Mouse (Mus musculus) erythroblast, embryonic 14.5 days (primary cell): ENCODE measurements around the gene Akr1b3. TPM values are rescaled to one million over a fixed set of nuclear protein-coding genes. Genes with fewer than 3 reads are reported as not detected.

ENCODE experiments used
- H3K27me3 ChIP-seq: 2 replicates; pipeline ENCODE4 v1.6.1; 2012; ENCODE audit warnings: inconsistent platforms; ENCODE audit not compliant: control insufficient read depth
- H3K36me3 ChIP-seq: 2 replicates; pipeline ENCODE4 v1.6.1; 2012; ENCODE audit warnings: mild to moderate bottlenecking, inconsistent platforms; ENCODE audit not compliant: control insufficient read depth
- H3K4me1 ChIP-seq: 2 replicates; pipeline ENCODE4 v1.6.1; 2012; ENCODE audit warnings: inconsistent platforms; ENCODE audit not compliant: control insufficient read depth
- H3K4me3 ChIP-seq: replicated peaks from 2 replicates; pipeline ENCODE3; 2012; ENCODE audit warnings: moderate library complexity, mild to moderate bottlenecking, inconsistent platforms
- H3K9me3 ChIP-seq: 2 replicates; pipeline ENCODE4 v1.6.1; 2012; ENCODE audit warnings: low read length, inconsistent platforms, mixed read lengths; ENCODE audit not compliant: control insufficient read depth
- GATA1 ChIP-seq: IDR thresholded peaks from 2 replicates; pipeline ENCODE4 v1.6.1; 2012; ENCODE audit warnings: low read length, inconsistent platforms, mixed read lengths
- TAL1 ChIP-seq: IDR thresholded peaks from 3 replicates; pipeline ENCODE4 v1.6.1; 2012; ENCODE audit warnings: low read length, inconsistent platforms, mixed read lengths
- polyA plus RNA-seq: library from polyadenylated mRNA; stranded (reverse); fragments of >175 nt; gene quantifications from 2 replicates; pipeline ENCODE4 v1.2.3, GENCODE M21; 2012

The Akr1b3 gene
- polyA plus RNA-seq, 1 experiment: 0.54 TPM

DNA sequence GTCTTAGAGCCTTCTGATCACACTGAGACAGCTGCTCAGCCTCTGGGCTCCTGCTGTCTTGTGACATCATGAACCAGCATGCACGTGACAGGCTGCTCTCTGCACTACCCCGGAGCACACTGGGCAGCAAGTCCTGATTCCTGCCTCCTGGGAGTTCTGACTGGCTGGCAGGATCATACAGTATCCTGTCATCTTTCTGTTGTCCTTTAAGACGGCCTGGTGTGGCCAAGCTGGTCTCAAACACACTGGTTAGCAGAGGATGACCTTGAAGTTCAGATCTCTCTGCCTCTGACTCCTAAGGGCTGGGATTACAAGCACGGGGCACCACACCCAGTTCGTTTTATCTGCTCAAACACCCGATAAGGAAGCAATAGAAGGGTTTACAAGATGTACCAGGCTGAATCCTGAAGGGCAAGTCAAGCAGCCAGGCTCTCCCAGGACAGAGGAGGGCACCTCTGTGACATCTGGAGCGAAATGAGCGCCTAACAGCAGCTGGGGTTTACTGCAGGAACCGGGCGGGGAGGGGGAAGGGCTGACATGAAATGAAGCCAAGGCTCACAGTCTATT lies 12.5 kb downstream of the Akr1b3 start:
- TF ChIP-seq TAL1 (no peak), GATA1 (no peak)
- H3K9me3 ChIP-seq: no peaks in the 10 kb centered on the region; the same call in 1 of the 2 replicates
- H3K4me3 ChIP-seq: no peak overlapping the region
- peaks cover 8% of the 10 kb centered on the region for H3K36me3 ChIP-seq
- no peaks in the 10 kb centered on the region; the same call in 1 of the 2 replicates for H3K4me1 ChIP-seq
- H3K27me3 ChIP-seq: no peaks in the 10 kb centered on the region

DNA sequence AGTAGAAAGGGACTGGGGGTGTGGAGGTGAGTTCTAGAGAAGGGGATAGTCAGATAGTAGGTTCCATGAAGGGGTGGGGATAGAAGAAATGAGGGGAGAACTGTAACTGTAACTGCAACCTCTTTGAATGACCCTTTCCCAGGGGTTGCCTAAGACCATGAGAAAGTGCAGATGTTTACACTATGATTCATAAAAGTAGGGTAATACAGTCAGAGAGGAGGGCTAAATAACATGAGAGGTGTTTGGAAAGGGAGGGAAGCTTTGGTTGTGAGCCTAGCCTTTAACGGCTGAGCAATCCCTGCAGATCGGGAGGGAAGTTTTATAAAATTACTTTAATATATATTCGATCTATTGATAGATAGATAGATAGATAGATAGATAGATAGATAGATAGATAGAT lies 20.2 kb downstream of the Akr1b3 start:
- Histone ChIP-seq H3K4me1 (no peaks in the 10 kb centered on the region), H3K9me3 (no peaks in the 10 kb centered on the region; the same call in 1 of the 2 replicates), H3K36me3 (no peaks in the 10 kb centered on the region), H3K4me3 (no peak overlapping the region), H3K27me3 (no peaks in the 10 kb centered on the region)
- no peak for TF ChIP-seq GATA1
- no peak for TF ChIP-seq TAL1

DNA sequence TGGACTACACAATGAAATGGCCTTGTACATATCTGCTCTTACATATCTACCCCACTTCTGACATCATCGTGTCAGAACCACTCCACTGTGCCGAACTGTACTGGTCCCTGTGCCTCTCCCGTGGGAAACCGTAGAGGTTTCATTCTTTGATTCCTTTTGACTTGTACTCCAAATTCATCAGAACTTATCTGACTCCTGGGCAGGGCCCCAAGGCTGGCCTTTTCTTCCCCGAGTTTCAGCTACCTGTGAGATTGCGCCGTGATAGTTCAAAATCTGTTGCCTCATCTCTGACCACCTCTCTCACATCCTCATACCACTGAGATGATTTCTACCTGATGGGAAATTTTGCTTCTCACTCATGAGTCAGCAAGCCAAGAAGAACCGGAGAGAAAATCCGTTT lies 21.8 kb downstream of the Akr1b3 start:
- no peaks in the 10 kb centered on the region for H3K27me3 ChIP-seq
- no peak for TF ChIP-seq GATA1
- TF ChIP-seq TAL1: no peak
- H3K4me1 ChIP-seq: no peaks in the 10 kb centered on the region
- no peaks in the 10 kb centered on the region for H3K36me3 ChIP-seq
- H3K4me3 ChIP-seq: no peak overlapping the region
- no peaks in the 10 kb centered on the region for H3K9me3 ChIP-seq

DNA sequence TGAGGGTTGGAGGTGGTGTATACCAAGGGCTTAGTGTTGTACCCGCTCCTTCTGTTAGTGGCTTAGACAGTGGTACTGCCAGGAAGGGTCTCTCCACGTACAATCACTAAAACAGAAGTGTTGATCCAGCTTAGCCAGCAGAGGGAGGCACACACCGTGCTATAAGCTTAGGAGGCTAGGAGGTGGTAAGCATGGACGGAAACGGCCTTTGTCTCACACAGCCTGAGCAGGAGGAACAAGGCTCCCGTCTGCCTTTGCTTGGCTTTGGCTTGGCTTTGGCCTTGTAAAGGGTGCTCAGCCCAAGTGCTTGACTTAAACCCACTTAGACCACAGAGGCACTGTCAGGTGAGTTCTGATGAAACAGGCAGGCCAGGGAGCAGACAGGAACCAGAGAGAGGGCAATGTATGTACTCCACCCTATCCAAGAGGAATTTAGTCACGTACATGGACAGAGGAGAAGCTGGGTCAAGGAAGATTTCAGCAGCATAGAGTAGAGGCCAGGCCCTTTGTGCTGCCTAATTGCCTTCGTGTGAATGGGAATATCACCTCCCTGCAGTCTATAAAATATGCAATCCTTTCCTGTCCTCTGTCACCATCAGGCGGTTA lies 24.3 kb downstream of the Akr1b3 start:
- no peaks in the 10 kb centered on the region for H3K9me3 ChIP-seq
- H3K4me3 ChIP-seq: no peak overlapping the region
- H3K36me3 ChIP-seq: no peaks in the 10 kb centered on the region
- TF ChIP-seq GATA1: no peak
- TF ChIP-seq TAL1: no peak
- no peaks in the 10 kb centered on the region for H3K27me3 ChIP-seq
- no peaks in the 10 kb centered on the region for H3K4me1 ChIP-seq

DNA sequence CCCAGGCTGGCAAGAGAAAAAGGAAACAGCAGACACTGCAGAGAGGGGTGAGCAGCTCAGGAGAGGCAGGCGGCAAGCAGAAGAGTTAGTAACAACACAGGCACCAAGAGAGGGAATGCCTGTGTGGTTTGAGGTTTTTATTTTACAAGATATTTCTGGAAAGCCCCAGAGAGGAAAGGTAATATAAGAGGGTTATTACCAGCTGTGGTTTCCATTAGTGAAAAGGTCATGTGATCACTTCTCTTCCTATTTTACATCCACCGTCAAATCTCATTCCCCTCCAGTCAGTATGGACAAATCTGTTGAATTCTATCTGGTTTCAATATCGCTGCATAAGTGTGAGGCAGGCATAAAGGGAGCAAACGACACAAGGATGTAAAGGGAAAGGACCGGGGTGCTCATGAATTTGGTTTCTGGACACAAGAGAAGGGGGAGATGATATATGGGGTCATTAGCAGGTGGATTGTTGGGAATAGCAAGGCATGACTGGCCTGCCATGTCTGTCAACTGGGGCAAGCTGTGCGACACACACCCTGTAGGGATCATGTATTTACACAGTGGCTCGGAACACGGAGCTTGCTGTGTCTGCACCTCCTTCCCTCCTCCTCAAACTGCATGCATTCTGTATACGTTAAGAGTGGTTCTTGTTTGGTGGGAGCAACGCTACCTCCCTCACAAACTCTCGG lies 24.9 kb downstream of the Akr1b3 start:
- H3K4me3 ChIP-seq: no peak overlapping the region
- H3K4me1 ChIP-seq: no peaks in the 10 kb centered on the region
- no peak for TF ChIP-seq TAL1
- no peak for TF ChIP-seq GATA1
- no peaks in the 10 kb centered on the region for H3K36me3 ChIP-seq
- no peaks in the 10 kb centered on the region for H3K27me3 ChIP-seq
- H3K9me3 ChIP-seq: no peaks in the 10 kb centered on the region

DNA sequence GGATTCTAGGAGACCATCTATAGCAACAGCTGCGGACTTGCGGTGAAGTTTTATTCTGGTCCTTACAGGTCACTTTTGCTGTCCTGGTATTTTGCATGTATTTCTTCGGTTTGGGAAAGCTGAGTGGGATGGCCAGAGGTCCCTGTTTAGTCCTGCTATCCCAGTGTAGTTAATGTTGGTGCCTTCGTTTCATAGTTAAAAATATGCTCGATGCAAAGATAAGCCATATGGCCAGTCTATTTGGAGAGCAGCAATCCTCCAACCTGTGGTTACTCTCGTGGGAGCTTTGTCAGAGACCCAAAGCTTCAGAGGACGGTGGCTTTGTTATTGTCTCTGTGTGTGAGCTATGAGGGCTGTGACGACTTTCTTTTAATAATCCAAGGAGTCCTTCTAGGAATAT lies 26.6 kb downstream of the Akr1b3 start:
- H3K9me3 ChIP-seq: no peaks in the 10 kb centered on the region
- no peaks in the 10 kb centered on the region for H3K4me1 ChIP-seq
- TF ChIP-seq TAL1: no peak
- TF ChIP-seq GATA1: no peak
- no peak overlapping the region for H3K4me3 ChIP-seq
- no peaks in the 10 kb centered on the region for H3K27me3 ChIP-seq
- H3K36me3 ChIP-seq: no peaks in the 10 kb centered on the region

DNA sequence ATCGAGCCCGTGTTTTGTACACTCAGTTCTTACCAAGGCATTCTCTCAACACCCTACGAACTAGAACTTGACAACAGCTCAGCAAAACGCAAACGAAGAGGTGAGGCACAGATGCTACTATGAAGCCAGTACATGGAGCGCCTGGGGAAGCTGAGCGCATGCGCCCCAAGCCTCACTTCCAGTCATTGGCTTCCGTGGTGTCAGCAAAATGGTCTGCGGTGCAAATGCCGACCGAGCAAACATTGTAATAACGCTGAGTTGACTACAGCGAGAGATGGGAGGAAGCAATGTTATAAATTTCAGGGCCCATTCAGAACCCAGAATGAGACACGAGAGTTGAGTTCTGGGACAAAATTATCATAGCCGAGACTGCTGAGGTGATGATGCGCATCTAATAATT lies 27.2 kb downstream of the Akr1b3 start:
- Histone ChIP-seq H3K9me3 (no peaks in the 10 kb centered on the region), H3K4me1 (no peaks in the 10 kb centered on the region), H3K4me3 (no peak overlapping the region), H3K27me3 (no peaks in the 10 kb centered on the region), H3K36me3 (no peaks in the 10 kb centered on the region)
- no peak for TF ChIP-seq TAL1
- no peak for TF ChIP-seq GATA1

DNA sequence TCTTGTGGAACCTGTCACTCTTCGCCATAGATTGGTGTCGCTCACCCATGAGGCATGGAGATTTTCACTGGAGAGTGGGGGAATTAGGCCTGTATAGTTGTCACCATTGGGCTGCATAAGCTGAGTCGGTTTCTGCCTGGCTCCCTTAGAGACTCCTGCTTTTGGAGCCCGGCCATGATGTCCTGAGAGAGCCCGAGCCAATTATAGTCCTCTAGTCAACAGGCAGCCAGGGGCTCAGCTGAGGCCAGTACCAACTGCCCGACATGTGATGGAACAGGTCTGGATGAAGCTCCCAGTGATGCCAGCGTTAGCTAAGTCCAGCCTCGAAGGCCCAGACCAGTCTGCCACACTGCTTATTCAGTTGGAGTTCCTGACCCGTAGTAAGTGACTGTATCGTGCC lies 29.2 kb downstream of the Akr1b3 start:
- no peak for TF ChIP-seq GATA1
- no peak for TF ChIP-seq TAL1
- no peaks in the 10 kb centered on the region for H3K36me3 ChIP-seq
- no peaks in the 10 kb centered on the region for H3K4me1 ChIP-seq
- H3K4me3 ChIP-seq: no peak overlapping the region
- no peaks in the 10 kb centered on the region for H3K9me3 ChIP-seq
- no peaks in the 10 kb centered on the region for H3K27me3 ChIP-seq

DNA sequence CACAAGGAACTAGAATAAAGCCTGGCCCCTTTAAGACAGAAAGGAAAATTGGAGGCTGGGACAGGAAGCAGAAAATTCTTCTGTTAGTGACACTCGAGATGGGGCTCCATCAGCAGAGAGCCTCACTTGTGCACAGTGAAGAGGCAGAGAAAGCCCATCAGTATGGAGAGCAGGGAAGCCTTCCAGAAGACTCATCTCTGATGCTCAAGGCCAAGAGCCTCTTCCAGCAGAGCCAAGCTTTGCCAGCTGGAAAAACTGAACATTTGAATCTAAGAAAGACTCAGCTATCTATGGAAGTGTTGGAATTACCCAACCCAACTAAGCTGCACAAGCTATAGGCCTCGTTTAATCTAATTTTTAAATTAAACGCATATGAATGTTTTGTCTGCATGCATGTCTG lies 30.4 kb downstream of the Akr1b3 start:
- Histone ChIP-seq H3K27me3 (no peaks in the 10 kb centered on the region), H3K9me3 (no peaks in the 10 kb centered on the region), H3K4me1 (no peaks in the 10 kb centered on the region), H3K4me3 (no peak overlapping the region), H3K36me3 (no peaks in the 10 kb centered on the region)
- TF ChIP-seq GATA1 (no peak), TAL1 (no peak)

DNA sequence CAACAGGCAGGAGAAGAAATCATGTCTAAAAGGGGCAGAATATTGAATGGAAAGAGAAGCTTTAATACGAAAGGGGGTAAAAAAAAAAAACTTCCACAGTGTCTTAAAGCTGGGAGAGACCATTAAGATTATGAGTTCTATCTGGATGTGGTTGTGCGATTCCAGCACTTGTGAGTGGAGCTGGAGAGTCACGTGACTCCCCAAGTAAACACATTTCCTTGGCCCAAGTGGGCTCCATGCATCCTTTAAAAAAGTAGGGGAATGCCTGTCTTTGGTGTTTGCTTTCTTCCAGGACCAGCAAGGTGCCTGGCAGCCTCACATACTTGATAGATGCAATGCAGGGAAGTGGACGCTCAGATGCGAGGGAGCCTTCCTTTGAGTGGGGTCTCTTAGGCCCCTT lies 38.9 kb downstream of the Akr1b3 start:
- H3K9me3 ChIP-seq: no peaks in the 10 kb centered on the region
- no peaks in the 10 kb centered on the region for H3K36me3 ChIP-seq
- H3K4me3 ChIP-seq: no peak overlapping the region
- no peaks in the 10 kb centered on the region for H3K27me3 ChIP-seq
- TF ChIP-seq TAL1 (no peak), GATA1 (no peak)
- no peaks in the 10 kb centered on the region for H3K4me1 ChIP-seq
